Mouse (Mus musculus) forebrain, embryonic 11.5 days (tissue): ENCODE measurements around the gene Cmklr1. TPM values are rescaled to one million over a fixed set of nuclear protein-coding genes. Genes with fewer than 3 reads are reported as not detected.

ENCODE experiments used
- ATAC-seq: fragments of 200-750 bp; cut with Nextera tagmentation; replicated peaks from 2 replicates; pipeline ENCODE4 v1.8.0; 2017; ENCODE audit warnings: moderate TSS enrichment; ENCODE audit not compliant: low FRiP score
- DNase-seq: peaks from one replicate; pipeline ENCODE4 v3.0.0-alpha.2; 2017; ENCODE audit warnings: low spot score
- H3K27ac ChIP-seq: fragments of 300-500 bp; sonication (generic); 2 replicates; pipeline ENCODE4 v1.5.1; 2014; ENCODE audit warnings: low read depth, low read length
- H3K27me3 ChIP-seq: fragments of 300-500 bp; sonication (generic); 2 replicates; pipeline ENCODE4 v1.6.1; 2014; ENCODE audit warnings: mild to moderate bottlenecking, low read length, mixed read lengths; ENCODE audit not compliant: control insufficient read depth, insufficient read depth
- H3K36me3 ChIP-seq: fragments of 300-500 bp; sonication (generic); 2 replicates; pipeline ENCODE4 v1.6.1; 2014; ENCODE audit warnings: mild to moderate bottlenecking, low read length, moderate library complexity, mixed read lengths; ENCODE audit not compliant: control insufficient read depth, insufficient read depth
- H3K4me1 ChIP-seq: fragments of 300-500 bp; sonication (generic); replicated peaks from 2 replicates; pipeline ENCODE4 v1.6.1; 2014; ENCODE audit warnings: low read length, mixed read lengths; ENCODE audit not compliant: control insufficient read depth, insufficient read depth
- H3K4me2 ChIP-seq: fragments of 300-500 bp; sonication (generic); 2 replicates; pipeline ENCODE4 v1.6.1; 2014; ENCODE audit warnings: low read depth, mild to moderate bottlenecking, low read length, moderate library complexity, mixed read lengths; ENCODE audit not compliant: severe bottlenecking
- H3K4me3 ChIP-seq: fragments of 300-500 bp; sonication (generic); 2 replicates; pipeline ENCODE4 v1.5.1; 2014; ENCODE audit warnings: low read depth, low read length
- H3K9ac ChIP-seq: fragments of 300-500 bp; sonication (generic); 2 replicates; pipeline ENCODE4 v1.6.1; 2014; ENCODE audit warnings: low read length
- H3K9me3 ChIP-seq: fragments of 300-500 bp; sonication (generic); 2 replicates; pipeline ENCODE4 v1.6.1; 2016; ENCODE audit warnings: low read length, mixed read lengths; ENCODE audit not compliant: control insufficient read depth
- WGBS: fragments of 180-500 bp; shearing (Covaris S2); extraction: QIAGEN DNeasy Blood & Tissue Kit; methylation state at CpG from one replicate; pipeline ENCODE4 v1.1.7; 2014; 5-methylcytosine and 5-hydroxymethylcytosine counted together
- polyA plus RNA-seq: library from polyadenylated mRNA; unstranded; fragments of >200 nt; fragmentation: Nextera tagmentation; extraction: Ambion mirVana; gene quantifications from 2 replicates; pipeline ENCODE4 v1.2.1, GENCODE M21; 2014

The Cmklr1 gene
- polyA plus RNA-seq, 1 experiment from 2014 or later, result 1.1 TPM

GRCm38 (mm10) chr5:113683246-113683645 is 33.0 kb upstream of the Cmklr1 start:
- no peak overlapping the region for H3K4me3 ChIP-seq
- no peak overlapping the region for H3K9ac ChIP-seq
- ATAC-seq (no peak), DNase-seq (no peak)
- no peak overlapping the region for H3K4me2 ChIP-seq
- no peaks in the 10 kb centered on the region for H3K36me3 ChIP-seq
- no peaks in the 10 kb centered on the region for H3K27me3 ChIP-seq
- H3K9me3 ChIP-seq, result no peaks in the 10 kb centered on the region
- no peak overlapping the region for H3K27ac ChIP-seq
- WGBS, result 83% methylated on average over 5 of the region's 5 CpGs
- no peaks in the 10 kb centered on the region for H3K4me1 ChIP-seq

- no peak overlapping the region for H3K27ac ChIP-seq
- no peak overlapping the region for H3K9ac ChIP-seq
- H3K9me3 ChIP-seq, result no peaks in the 10 kb centered on the region
- H3K4me3 ChIP-seq, result no peak overlapping the region
- no peaks in the 10 kb centered on the region for H3K27me3 ChIP-seq
- H3K36me3 ChIP-seq, result no peaks in the 10 kb centered on the region
- no peak overlapping the region for H3K4me2 ChIP-seq
- DNase-seq, result no peak
- WGBS, result 83% methylated on average over 3 of the region's 3 CpGs
- no peaks in the 10 kb centered on the region for H3K4me1 ChIP-seq
- no peak for ATAC-seq
Observed at GRCm38 (mm10) chr5:113682472-113682871, 32.2 kb upstream of the Cmklr1 start.

GRCm38 (mm10) chr5:113681219-113681618 is 31.0 kb upstream of the Cmklr1 start:
- Histone ChIP-seq H3K27ac (no peak overlapping the region), H3K4me2 (no peak overlapping the region), H3K4me3 (no peak overlapping the region), H3K9me3 (no peaks in the 10 kb centered on the region), H3K36me3 (no peaks in the 10 kb centered on the region), H3K27me3 (no peaks in the 10 kb centered on the region), H3K9ac (no peak overlapping the region), H3K4me1 (no peaks in the 10 kb centered on the region)
- no peak for ATAC-seq
- no peak for DNase-seq
- WGBS, result 89% methylated on average over 14 of the region's 14 CpGs

GRCm38 (mm10) chr5:113679509-113679908 is 29.3 kb upstream of the Cmklr1 start:
- Histone ChIP-seq H3K9ac (no peak overlapping the region), H3K27ac (no peak overlapping the region), H3K4me3 (no peak overlapping the region), H3K4me2 (no peak overlapping the region), H3K36me3 (no peaks in the 10 kb centered on the region), H3K27me3 (no peaks in the 10 kb centered on the region), H3K4me1 (no peaks in the 10 kb centered on the region), H3K9me3 (no peaks in the 10 kb centered on the region)
- no peak for DNase-seq
- WGBS, result 85% methylated on average over 4 of the region's 4 CpGs
- no peak for ATAC-seq

- DNase-seq, result no peak
- no peak overlapping the region for H3K4me2 ChIP-seq
- no peaks in the 10 kb centered on the region for H3K27me3 ChIP-seq
- H3K4me1 ChIP-seq, result no peaks in the 10 kb centered on the region
- H3K36me3 ChIP-seq, result no peaks in the 10 kb centered on the region
- H3K9me3 ChIP-seq, result no peaks in the 10 kb centered on the region
- no peak overlapping the region for H3K4me3 ChIP-seq
- ATAC-seq, result no peak
- no peak overlapping the region for H3K27ac ChIP-seq
- H3K9ac ChIP-seq, result no peak overlapping the region
- 80% methylated on average over 10 of the region's 10 CpGs for WGBS
Observed at GRCm38 (mm10) chr5:113678743-113679452, 28.7 kb upstream of the Cmklr1 start.

- H3K4me2 ChIP-seq, result no peak overlapping the region
- DNase-seq (no peak), ATAC-seq (no peak)
- H3K9me3 ChIP-seq, result no peaks in the 10 kb centered on the region
- H3K27ac ChIP-seq, result no peak overlapping the region
- H3K4me1 ChIP-seq, result no peaks in the 10 kb centered on the region
- H3K27me3 ChIP-seq, result no peaks in the 10 kb centered on the region
- no peak overlapping the region for H3K4me3 ChIP-seq
- no peak overlapping the region for H3K9ac ChIP-seq
- H3K36me3 ChIP-seq, result no peaks in the 10 kb centered on the region
- WGBS, result 70% methylated on average over 5 of the region's 7 CpGs
Observed at GRCm38 (mm10) chr5:113677541-113677940, 27.3 kb upstream of the Cmklr1 start.

GRCm38 (mm10) chr5:113674851-113675250 is 24.6 kb upstream of the Cmklr1 start:
- Histone ChIP-seq H3K4me1 (no peaks in the 10 kb centered on the region), H3K4me2 (no peak overlapping the region), H3K27ac (no peak overlapping the region), H3K9ac (no peak overlapping the region), H3K36me3 (no peaks in the 10 kb centered on the region), H3K9me3 (no peaks in the 10 kb centered on the region), H3K4me3 (no peak overlapping the region), H3K27me3 (no peaks in the 10 kb centered on the region)
- ATAC-seq (no peak), DNase-seq (no peak)
- WGBS, result 80% methylated on average over 7 of the region's 7 CpGs

GRCm38 (mm10) chr5:113672456-113672855 is 22.2 kb upstream of the Cmklr1 start:
- no peak overlapping the region for H3K4me2 ChIP-seq
- ATAC-seq (no peak), DNase-seq (no peak)
- no peaks in the 10 kb centered on the region for H3K27me3 ChIP-seq
- H3K4me3 ChIP-seq, result no peak overlapping the region
- H3K36me3 ChIP-seq, result no peaks in the 10 kb centered on the region
- H3K27ac ChIP-seq, result no peak overlapping the region
- peaks cover 3% of the 10 kb centered on the region; the same call in 1 of the 2 replicates for H3K9me3 ChIP-seq
- 91% methylated on average over 7 of the region's 7 CpGs for WGBS
- H3K4me1 ChIP-seq, result no peaks in the 10 kb centered on the region
- H3K9ac ChIP-seq, result no peak overlapping the region

- H3K4me3 ChIP-seq, result no peak overlapping the region
- WGBS, result 86% methylated on average over 6 of the region's 6 CpGs
- no peak overlapping the region for H3K9ac ChIP-seq
- H3K36me3 ChIP-seq, result no peaks in the 10 kb centered on the region
- ATAC-seq (no peak), DNase-seq (no peak)
- no peaks in the 10 kb centered on the region for H3K27me3 ChIP-seq
- H3K4me2 ChIP-seq, result no peak overlapping the region
- peaks cover 3% of the 10 kb centered on the region; the same call in 1 of the 2 replicates for H3K9me3 ChIP-seq
- H3K4me1 ChIP-seq, result no peaks in the 10 kb centered on the region
- H3K27ac ChIP-seq, result no peak overlapping the region
Observed at GRCm38 (mm10) chr5:113670597-113670996, 20.4 kb upstream of the Cmklr1 start.
